Mouse (Mus musculus) cerebellum, adult 11 months (tissue): ENCODE data around the gene Tgfb1.

Experiments
- DNase-seq: peaks from one replicate; pipeline ENCODE4 v3.0.0; 2022

The Tgfb1 gene

DNA sequence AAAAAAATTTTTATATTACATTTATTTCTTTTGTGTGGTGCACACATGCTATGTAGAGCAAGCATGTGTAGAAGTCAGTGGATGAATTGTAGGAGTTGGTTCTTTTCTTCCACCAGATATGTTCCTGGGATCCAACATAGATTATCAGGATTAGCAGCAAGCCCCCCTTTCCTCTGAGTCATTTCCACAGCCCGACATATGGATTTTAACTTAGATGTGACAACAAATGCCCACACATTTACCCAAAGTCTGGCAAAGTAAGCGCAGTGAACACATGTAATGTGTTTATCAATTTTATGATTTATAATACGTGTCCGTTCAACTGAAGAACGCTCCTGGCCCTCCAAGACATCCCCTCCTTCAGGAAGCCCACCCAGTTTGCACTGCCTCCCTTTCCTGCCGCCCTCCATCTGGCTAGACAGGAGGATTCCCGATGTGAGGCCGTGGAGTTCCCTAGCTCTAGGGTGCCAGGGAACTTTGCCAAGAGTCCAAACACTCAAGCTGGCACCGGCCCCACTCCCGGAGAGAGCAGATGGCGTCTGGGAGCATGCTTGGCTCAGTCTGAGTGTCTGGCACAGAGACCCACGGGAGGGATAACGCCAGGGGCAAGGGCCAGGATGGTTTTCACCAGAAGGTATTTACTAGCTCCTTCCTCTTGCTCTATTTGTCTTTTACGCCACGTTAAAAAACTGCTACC is 10.6 kb upstream of the Tgfb1 start:
- peak; percentile 99 for DNase-seq

DNA sequence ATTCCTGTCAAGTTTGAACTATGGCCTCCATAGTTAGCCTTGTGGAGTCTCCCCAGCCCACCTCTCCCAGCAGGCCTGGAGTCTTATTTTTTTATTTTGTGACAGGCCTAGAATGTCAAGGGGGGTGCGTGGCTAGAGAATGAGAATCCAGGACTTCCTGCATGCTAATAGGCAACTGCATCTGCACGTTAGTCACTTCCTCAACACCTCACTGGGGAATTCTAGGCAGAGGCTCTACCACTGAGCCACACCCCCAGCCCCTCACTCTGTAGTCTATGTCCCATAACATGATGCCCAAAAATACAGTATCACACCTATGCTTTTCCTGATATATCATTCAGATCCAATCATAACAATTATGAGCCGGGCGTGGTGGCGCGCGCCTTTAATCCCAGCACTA is 9.8 kb upstream of the Tgfb1 start:
- DNase-seq, result no peak

DNA sequence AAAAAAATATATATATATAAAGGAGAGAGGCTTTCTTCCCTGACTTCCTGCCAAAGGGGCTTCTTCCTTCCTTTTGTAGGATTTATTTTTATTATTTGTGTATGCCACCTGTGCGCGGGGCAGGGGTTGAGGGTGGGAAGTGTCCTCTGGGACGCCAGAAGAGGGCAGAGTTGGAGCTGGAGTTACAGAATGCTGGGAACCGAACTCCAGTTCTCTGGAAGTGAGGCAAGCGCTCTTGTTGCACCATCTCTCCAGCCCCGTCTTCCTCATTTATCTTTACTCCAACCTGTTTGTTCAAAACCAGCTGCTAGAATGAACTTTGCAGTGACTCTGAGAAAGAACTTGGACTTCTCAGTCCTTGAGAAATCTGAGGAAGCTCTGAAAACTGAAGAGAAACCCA is 6.8 kb upstream of the Tgfb1 start:
- no peak for DNase-seq

DNA sequence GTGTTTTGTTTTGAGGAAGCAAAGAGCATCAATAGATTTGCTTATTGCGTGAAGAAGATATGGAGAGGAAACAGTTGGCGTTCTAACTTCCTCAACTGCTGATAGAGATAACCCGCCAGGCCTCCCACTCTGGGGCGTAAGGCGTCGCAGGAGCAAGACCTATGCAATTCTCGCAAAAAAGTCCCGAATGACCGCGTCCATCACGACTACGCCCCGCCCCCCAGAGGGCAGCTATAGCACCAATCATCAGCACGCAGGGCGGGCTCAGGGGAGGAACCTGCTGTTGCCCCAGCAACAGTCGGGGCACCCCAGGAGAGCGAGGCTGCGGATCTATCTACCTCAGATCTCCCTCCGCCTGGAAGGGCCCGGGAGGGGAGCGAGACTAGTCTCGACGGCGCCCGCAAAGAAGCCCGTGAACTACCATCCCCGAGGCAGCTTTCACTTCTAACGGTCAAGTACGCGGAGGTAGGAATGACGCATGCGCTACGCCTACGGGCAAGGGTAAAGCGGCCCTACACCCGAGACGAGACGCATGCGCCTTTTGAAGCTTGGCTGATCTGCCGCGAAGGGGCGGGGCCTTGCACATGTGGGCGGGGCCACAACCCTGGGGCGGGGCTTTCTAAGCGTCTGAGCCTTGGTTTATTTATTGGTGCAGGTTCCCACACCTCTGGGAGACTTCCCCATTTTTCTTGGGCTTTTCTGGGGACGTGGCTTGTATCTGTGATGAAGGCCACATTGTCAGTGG is 6.1 kb upstream of the Tgfb1 start, which contains the start of gene B9d2:
Gene B9d2, plus strand, starts transcription at position 267 of the 745 bp plus-strand sequence.
- DNase-seq, result peak; percentile 90

DNA sequence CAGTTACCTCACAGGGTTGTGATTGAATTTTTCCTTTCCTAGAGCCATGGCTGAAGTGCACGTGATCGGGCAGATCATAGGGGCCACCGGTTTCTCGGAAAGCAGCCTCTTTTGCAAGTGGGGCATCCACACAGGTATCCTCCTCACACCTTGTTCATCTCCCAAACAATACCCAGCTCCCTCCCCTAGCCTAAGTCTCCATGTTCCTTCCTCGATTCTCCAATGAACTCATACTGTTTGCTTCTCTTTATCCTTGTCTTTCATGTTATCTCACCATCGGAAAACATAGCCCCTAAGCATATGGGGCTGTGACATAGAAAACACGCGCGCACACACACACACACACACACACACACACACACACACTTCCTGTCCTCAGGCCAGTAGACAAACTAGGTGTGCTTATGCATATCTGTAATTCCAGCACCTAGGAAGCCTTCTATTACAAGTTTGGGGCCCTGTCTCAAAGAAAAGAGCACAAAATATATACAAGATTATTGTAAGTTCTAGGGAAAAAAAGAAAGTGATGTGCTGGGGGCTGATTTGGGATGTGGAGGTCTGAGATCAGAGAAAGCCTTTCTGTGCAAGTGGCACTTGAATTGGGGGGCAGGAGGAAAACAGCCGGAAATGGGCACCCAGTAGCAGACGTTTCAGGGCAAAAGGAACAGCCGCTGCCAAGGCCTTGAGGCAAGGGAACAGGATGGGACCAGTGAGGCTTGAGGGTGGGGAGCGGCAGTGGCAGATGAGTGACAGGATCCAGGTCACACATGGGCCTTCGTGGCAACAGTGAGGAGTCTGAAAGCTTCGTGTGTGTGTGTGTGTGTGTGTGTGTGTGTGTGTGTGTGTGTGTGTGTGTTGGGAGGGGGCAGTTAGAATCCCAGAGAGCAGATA is 5.2 kb upstream of the Tgfb1 start:
- DNase-seq, result no peak

DNA sequence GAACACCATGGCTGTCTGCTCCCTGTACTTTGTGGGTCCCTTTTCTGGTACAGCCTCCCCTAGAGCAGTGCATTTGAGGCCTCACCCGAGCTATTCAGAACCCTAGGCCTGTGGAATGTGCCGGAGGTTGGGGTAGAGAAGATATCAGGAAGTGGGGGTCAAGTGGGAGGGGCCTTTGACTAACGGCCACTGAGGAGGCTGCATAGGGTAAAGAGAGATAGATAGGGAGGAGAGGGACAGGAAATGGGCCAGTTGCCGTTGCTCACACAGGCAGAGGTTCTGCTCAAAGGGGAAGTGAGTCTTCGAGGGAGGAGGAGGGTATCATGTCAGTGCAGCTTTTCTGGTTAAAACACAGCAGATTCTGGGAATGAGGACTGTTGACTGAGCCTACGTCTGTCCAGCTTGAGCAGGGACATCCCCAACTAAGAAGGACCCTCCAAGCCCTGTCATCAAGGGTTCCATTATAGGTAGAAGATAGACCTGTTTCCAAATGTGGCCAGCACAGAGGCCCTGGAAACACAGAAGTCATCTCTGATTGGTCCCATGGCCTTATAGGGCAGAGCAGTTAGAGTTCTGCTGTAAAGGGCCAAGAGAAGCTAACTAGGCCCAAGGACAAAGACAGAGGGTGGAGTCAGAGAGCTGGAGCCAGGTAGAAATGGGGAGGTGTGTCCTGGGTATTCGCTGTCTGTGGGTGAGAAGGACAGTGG is 3.2 kb upstream of the Tgfb1 start:
- no peak for DNase-seq

DNA sequence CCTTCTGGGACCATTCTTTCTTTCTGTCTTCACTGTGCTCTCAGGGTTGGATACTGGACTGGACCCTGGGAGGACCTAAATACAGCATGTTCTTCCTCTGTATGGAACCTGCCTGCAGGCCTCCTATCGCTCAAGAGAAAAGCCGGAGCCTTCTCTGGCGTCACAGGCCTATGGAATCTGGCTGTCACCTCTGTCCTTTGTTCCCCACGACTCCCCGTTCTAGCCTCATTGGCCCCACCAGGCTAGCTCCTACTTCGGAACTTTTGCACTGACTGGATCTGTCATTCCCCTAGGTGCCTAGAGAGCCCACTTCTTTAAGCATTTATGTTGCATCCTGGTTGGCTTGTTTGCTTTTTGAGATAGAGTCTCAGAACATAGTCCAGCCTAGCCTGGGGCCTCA is 2.1 kb upstream of the Tgfb1 start:
- DNase-seq, result no peak

DNA sequence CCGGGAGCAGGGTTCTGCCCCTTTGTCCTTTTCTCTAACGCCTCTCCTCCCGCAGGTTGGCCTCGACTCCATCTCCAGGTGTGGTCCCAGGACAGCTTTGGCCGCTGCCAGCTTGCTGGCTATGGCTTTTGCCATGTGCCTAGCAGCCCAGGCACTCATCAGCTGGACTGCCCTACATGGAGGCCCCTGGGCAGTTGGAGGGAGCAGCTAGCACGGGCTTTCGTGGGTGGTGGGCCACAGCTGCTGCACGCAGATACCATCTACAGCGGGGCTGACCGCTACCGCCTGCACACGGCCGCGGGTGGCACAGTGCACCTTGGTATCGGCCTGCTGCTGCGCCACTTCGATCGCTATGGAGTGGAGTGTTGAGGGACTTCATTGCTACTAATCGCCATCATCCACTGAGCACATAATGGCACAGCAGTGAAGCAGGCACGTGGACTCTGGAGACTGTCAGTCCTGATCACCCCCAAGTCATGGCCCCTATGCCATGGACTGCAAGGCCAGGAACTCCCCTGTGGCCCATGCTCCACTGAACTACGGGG is 804 bp upstream of the Tgfb1 start:
- DNase-seq, result no peak

DNA sequence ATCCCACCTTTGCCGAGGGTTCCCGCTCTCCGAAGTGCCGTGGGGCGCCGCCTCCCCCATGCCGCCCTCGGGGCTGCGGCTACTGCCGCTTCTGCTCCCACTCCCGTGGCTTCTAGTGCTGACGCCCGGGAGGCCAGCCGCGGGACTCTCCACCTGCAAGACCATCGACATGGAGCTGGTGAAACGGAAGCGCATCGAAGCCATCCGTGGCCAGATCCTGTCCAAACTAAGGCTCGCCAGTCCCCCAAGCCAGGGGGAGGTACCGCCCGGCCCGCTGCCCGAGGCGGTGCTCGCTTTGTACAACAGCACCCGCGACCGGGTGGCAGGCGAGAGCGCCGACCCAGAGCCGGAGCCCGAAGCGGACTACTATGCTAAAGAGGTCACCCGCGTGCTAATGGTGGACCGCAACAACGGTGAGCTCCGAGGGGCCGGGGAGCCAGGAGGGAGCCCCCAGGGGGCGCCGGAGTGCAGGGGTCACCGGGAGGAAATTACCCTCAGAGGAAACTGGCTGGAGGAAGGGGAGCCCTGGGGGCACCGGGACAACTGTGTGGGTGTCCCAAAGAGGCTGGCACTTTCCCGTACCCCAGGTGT is 1.1 kb downstream of the Tgfb1 start:
- DNase-seq, result no peak

DNA sequence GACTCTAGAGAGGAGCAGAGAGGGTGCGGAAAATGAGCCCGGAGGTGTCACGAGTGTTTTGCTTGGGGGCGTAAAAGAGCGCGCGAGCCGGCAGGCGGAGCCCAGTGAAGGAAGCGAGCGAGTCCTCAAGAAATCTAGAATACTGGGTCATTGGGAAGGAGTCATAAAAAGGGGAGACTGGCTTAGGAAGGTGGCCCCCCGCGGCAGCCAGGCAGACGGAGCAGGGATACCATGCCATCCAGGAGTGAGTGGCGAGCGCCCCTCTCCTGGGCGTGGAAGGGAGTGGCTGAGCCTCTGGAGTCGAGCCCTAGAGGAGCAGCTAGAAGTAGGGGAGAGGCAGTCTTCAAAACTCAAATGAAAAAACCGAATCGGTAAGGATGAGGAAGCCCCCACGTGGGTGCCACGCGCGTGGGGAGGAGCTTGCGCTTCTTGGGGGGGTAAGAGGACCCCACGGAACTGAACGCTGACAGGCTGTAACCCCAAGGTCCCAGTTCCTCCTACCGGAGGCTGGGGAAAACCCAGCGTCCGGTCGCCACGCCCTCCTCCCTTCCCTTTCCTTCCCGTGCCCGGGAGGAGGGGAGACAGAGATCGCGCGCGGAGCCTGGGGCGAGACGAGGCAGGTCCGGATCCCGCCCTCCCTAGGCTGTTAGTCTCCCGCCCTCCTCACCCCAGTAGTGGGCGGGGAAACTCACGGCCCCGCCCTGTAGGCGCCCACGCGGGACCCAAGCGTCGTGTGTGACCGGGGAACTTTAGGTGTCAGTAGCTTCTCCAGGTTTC is 2.2 kb downstream of the Tgfb1 start:
- no peak for DNase-seq

DNA sequence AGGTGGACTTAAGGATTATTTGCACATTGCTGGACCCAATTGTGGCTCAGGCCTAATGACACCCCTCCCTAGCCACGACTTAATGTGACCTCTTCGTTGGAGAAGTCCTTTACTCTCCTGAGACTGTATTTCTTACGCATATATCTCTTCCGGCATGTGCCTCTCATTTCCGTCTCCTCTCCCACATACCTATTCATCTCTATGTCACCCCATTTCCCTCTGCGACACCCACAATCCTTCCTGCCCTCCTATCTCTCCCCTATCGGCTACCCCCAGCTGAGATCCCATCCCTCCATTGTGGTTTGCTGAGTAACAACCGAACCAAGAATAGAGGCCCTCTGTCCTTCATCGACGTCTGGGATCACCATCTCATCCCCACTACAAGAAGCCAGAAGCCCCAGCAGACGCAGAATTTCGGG is 2.8 kb downstream of the Tgfb1 start:
- DNase-seq, result no peak

DNA sequence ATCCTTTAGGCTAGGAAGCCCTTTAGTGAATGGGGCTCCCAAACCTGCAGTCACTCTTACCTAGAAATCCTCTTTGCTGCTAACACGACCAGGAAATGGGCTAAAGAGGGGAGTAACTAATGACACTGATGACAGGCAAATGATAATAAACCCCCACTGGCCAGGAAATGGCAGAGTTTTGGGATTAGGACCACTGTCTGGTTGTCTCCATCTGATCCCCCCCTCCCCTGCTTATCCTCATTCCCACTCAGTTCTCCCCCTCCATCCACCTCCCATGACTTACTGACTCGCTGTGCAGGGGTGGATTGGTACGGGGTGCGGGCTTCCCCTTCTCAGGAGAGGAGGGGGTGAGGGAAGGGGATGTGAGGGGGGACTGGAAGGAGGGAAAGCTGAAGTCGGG is 3.2 kb downstream of the Tgfb1 start:
- no peak for DNase-seq

DNA sequence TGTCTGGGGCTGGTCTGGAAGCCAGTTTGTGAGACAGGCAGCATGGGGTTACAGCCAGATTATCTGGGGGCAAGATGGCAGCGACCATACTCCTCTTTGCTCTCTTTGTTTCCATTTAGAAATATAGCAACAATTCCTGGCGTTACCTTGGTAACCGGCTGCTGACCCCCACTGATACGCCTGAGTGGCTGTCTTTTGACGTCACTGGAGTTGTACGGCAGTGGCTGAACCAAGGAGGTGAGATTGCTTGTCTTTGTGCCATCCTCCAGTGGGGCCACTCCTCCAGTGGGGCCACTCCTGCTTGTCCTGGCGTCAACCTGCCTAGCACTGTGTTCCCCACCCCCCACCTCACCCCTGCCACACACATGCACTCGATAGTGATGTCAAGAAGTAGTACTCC is 7.3 kb downstream of the Tgfb1 start:
- no peak for DNase-seq

DNA sequence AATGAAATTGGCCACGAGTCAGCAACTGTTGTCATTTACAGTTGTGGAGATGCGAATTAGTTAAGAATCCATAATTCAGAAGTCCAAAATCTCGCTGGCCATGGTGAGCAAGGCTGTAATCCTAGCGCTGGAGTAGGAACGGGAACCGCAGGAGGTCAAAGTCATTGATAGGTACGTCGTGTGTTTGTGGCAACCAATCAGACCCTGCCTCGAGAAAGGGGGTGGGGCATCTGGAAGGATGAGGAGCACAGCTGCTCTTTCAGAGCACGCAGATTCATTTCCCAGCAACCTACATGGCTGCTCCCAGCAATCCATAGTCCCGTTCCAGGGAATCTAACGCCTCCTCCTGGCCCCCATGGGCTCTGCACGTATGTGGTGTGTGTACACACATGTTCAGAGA is 13.0 kb downstream of the Tgfb1 start:
- no peak for DNase-seq

DNA sequence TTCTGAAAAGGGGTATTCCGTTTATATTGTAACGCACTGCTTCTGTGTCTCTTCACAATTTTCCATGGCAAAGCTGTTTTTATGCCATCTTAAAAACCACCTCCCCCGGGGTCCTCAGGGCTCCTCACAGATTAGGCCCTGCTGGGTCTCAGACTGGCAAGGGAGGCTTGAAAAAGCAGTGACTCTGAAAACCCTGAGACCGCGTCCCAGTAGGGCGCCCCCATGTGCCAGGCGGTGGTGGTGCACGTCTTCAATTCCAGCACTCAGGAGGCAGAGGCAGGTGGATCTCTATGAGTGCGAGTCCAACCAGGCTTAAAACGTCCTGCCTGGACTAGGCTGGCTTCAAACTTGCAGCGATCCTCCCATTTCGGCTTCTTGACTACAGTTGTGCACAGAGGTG is 13.9 kb downstream of the Tgfb1 start:
- DNase-seq, result no peak

DNA sequence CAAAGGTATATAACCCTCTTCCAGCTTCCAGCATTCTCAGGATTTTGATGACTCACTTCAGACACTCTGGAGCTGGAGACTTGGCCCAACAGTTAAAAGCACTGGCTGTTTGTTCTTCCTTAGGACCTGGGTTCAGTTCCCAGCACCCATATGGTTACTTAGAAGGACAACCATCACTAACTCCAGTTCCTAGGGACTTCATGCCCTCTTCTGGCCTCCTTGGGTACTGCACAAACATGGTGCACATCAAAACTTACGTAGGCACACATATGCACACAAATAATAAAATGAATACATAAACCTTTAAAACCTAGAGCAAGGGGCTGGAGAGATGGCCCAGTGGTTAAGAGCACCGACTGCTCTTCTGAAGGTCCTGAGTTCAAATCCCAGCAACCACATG is 15.5 kb downstream of the Tgfb1 start:
- no peak for DNase-seq

DNA sequence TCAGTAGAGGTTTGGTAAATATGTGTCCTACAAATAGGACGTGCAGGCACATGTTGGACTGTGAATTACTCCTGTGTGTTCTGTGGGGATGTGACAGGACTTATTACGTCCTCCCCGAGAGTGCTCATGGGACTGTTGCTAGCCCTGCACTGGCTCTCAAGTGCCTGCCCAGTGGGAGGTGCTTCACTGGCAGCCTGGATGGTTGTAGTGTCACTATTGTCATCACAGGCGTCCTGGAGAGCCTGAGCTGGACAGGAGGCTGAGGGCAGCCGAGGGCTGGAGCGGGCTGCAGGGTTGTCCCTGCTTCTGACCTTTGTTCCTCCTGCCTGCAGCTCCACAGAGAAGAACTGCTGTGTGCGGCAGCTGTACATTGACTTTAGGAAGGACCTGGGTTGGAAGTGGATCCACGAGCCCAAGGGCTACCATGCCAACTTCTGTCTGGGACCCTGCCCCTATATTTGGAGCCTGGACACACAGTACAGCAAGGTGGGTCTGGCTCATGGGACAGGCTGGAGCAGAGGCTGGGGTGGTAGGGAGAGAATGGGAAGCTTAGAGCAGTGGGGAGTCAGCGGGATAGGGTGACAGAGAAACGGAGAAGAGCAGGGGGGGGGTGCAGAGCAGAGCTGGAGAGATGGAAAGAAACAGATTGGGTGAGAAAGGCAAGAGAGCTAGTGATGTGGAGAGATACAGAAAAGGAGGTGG is 17.1 kb downstream of the Tgfb1 start:
- no peak for DNase-seq

DNA sequence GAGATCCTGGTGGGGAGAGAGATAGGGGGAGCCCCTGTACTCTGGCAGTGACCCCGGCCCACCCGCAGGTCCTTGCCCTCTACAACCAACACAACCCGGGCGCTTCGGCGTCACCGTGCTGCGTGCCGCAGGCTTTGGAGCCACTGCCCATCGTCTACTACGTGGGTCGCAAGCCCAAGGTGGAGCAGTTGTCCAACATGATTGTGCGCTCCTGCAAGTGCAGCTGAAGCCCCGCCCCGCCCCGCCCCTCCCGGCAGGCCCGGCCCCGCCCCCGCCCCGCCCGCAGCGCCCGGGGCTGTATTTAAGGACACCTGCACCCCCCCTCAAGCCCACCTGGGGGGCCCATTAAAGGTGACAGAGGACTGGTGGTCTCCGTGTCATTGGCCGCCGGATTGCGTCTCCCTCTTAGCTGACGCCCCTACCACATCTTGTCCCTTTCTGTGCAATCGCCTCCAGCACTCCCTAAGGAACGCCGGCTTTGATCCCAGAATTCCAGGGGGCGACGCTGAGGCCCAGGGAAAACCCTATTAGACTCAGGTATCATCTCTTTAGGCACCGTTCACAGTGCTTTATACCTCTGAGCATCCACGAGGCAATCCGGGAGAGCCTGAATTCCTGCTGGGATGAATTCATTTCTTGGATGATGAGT is 18.0 kb downstream of the Tgfb1 start:
- no peak for DNase-seq

DNA sequence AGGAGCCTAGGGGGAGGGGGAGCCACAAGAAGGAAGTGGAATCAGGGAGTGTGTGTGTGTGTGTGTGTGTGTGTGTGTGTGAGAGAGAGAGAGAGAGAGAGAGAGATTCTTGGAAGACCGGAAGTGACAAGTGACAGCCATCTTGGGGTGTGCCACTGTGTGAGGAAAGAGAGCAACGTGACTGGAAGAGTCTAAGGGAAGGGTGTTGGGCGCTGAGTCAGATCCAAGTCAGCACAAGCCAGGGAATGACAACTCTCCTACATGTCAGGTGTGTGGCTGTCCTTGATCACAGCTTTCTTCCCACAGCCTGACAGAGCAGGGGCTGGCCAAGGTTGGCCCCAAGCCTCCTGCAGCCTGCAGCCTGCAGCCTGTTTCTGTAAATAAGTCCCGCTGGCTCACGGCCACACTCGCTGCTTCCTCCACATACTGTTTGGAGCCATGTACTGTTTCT is 19.0 kb downstream of the Tgfb1 start:
- DNase-seq, result no peak

DNA sequence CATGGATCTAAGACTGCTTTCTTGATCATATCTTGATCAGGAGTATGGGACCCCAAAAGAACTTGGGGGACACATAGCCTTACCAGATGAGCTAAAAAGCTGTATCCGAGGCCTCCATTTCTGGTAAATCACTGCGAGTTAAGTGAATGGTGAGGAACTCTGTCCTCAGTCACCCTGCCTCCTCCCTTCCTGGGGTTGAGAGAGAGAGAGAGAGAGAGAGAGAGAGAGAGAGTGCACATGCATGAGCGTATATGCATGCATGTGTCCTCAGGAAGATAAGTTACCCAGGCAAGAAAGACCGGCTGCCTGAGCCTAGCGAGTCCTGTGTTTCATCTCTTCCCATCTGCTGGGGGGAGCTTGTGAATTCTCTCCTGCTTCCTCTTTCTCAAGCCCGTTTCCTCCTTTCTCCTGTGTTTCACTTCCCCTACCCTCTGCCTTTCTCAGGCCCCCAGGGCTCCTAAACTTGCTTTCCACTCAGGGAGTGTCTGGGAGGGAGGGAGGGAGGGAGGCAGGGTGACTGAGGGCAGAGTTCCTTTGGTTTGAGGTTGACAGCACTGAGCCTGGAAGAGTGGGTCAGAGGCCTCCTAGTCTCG is 19.9 kb downstream of the Tgfb1 start:
- no peak for DNase-seq
